Mouse (Mus musculus): ENCODE results near the gene Pkn2.
A peak's percentile ranks its signal among the peaks of the same experiment; 100 is the strongest.

The Pkn2 gene

GRCm38 (mm10) chr3:142881872-142882623 is at the start of gene Pkn2:
TSS of gene Pkn2 (minus strand) at chr3:142882004.
- DNase-seq (ENCODE audit: low spot score in 2 of 2), result peak; percentile 97 to 99

GRCm38 (mm10) chr3:142929906-142930305 is 48.1 kb upstream of the Pkn2 start:
- no peak for DNase-seq (ENCODE audit: low spot score in 2 of 2)

- no peak for DNase-seq (ENCODE audit: low spot score in 2 of 2)
Measured at GRCm38 (mm10) chr3:142927311-142927710, 45.5 kb upstream of the Pkn2 start.

- no peak for DNase-seq (ENCODE audit: low spot score in 2 of 2)
Measured at GRCm38 (mm10) chr3:142924831-142925348, 43.1 kb upstream of the Pkn2 start.

GRCm38 (mm10) chr3:142919070-142919469 is 37.3 kb upstream of the Pkn2 start:
- DNase-seq (ENCODE audit: low spot score in 2 of 2), result no peak

- no peak for DNase-seq (ENCODE audit: low spot score in 2 of 2)
Measured at GRCm38 (mm10) chr3:142917760-142918439, 36.1 kb upstream of the Pkn2 start.

GRCm38 (mm10) chr3:142917171-142917570 is 35.4 kb upstream of the Pkn2 start:
- DNase-seq (ENCODE audit: low spot score in 2 of 2), result no peak

GRCm38 (mm10) chr3:142913295-142913694 is 31.5 kb upstream of the Pkn2 start:
- no peak for DNase-seq (ENCODE audit: low spot score in 2 of 2)

- DNase-seq (ENCODE audit: low spot score in 2 of 2), result no peak
Measured at GRCm38 (mm10) chr3:142899683-142900082, 17.9 kb upstream of the Pkn2 start.

GRCm38 (mm10) chr3:142898949-142899396 is 17.2 kb upstream of the Pkn2 start:
- peak in 1 of 2 experiments; percentile 19 for DNase-seq (ENCODE audit: low spot score in 2 of 2)

- no peak for DNase-seq (ENCODE audit: low spot score in 2 of 2)
Measured at GRCm38 (mm10) chr3:142890442-142890841, 8.6 kb upstream of the Pkn2 start.

- no peak for DNase-seq (ENCODE audit: low spot score in 2 of 2)
Measured at GRCm38 (mm10) chr3:142886963-142887362, 5.2 kb upstream of the Pkn2 start.

- DNase-seq (ENCODE audit: low spot score in 2 of 2), result no peak
Measured at GRCm38 (mm10) chr3:142884594-142884993, 2.8 kb upstream of the Pkn2 start.

GRCm38 (mm10) chr3:142881589-142881871 is 274 bp downstream of the Pkn2 start:
- no peak for DNase-seq (ENCODE audit: low spot score in 2 of 2)

GRCm38 (mm10) chr3:142880790-142881588 is 815 bp downstream of the Pkn2 start:
- peak; percentile 64 to 76 for DNase-seq (ENCODE audit: low spot score in 2 of 2)

GRCm38 (mm10) chr3:142863236-142863635 is 18.6 kb downstream of the Pkn2 start:
- DNase-seq (ENCODE audit: low spot score in 2 of 2), result no peak

GRCm38 (mm10) chr3:142856832-142857231 is 25.0 kb downstream of the Pkn2 start:
- no peak for DNase-seq (ENCODE audit: low spot score in 2 of 2)

GRCm38 (mm10) chr3:142855961-142856472 is 25.8 kb downstream of the Pkn2 start:
- DNase-seq (ENCODE audit: low spot score in 2 of 2), result no peak

GRCm38 (mm10) chr3:142852911-142853310 is 28.9 kb downstream of the Pkn2 start:
- no peak for DNase-seq (ENCODE audit: low spot score in 2 of 2)

- DNase-seq (ENCODE audit: low spot score in 2 of 2), result no peak
Measured at GRCm38 (mm10) chr3:142851631-142852030, 30.2 kb downstream of the Pkn2 start.

- no peak for DNase-seq (ENCODE audit: low spot score in 2 of 2)
Measured at GRCm38 (mm10) chr3:142839961-142840360, 41.8 kb downstream of the Pkn2 start.

- no peak for DNase-seq (ENCODE audit: low spot score in 2 of 2)
Measured at GRCm38 (mm10) chr3:142834761-142835160, 47.0 kb downstream of the Pkn2 start.
